Mouse (Mus musculus): ENCODE data around the gene Hikeshi. TPM values are rescaled to one million over a fixed set of nuclear protein-coding genes. Genes with fewer than 3 reads are reported as not detected.

The Hikeshi gene
- polyA plus RNA-seq, 1 experiment from 2014 or later, result 138 TPM

DNA sequence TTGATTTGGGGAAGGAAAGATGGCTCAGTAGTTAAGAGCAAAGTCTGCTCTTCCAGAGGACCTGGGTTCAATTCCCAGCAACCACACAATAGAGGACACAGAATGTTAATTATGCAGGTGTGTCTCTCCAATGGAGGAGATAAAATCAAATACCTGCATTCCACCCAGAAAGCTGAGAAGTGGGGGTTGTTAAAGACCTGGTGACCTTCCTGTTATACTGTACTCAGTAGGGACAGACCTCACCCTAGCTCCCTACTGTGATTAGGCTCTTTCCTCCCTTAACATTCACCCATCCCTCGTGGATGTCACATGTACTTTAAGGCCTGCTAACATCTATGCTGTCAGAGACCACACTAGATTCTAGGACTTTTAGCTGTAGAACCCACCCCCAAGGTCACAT lies 34.6 kb upstream of the Hikeshi start:
- H3K27me3 ChIP-seq (ENCODE audit: control insufficient read depth, insufficient read depth, low read length), result no peaks in the 10 kb centered on the region

DNA sequence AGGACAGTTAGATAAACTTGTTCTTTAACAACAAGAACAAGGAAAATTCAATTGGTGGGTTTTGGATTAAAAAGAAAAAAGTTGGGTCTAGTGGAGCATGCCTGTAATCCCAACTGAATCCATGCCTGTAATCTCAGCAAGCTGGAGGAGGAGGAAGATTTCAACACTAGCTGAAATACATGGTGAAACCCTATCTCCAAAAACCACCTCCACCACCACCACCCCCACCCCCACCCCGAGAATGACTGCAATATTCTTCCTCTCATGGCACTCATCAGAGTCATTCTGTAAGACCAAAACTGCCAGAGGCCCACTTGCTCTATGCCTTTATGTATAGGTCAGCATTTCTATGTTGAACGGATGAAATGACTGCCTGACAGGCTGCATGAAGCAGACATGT lies 26.2 kb upstream of the Hikeshi start:
- 91% methylated on average over 2 of the region's 2 CpGs for WGBS
- Histone ChIP-seq H3K27me3 (ENCODE audit: control insufficient read depth, insufficient read depth, low read length) (no peaks in the 10 kb centered on the region), H3K4me1 (ENCODE audit: control insufficient read depth, insufficient read depth, low read length) (no peaks in the 10 kb centered on the region), H3K9me3 (ENCODE audit: control insufficient read depth, low read length) (no peaks in the 10 kb centered on the region), H3K4me2 (ENCODE audit: low read depth, low read length) (no peak overlapping the region), H3K36me3 (ENCODE audit: control insufficient read depth, insufficient read depth, low read length) (peaks cover 10% of the 10 kb centered on the region), H3K9ac (replicated peaks; ENCODE audit: low read depth, low read length) (no peak overlapping the region), H3K4me3 (ENCODE audit: low read depth, low read length) (no peak overlapping the region), H3K27ac (ENCODE audit: low read depth, low read length) (no peak overlapping the region)
- ATAC-seq (ENCODE audit: low read depth), result no peak

More for the DNA sequence above, 34.6 kb upstream of the Hikeshi start:
- 90% methylated on average over 1 of the region's 1 CpGs for WGBS
- H3K9ac ChIP-seq (replicated peaks; ENCODE audit: low read depth, low read length), result no peak overlapping the region
- H3K4me2 ChIP-seq (ENCODE audit: low read depth, low read length), result no peak overlapping the region
- H3K4me1 ChIP-seq (ENCODE audit: control insufficient read depth, insufficient read depth, low read length), result peaks cover 8% of the 10 kb centered on the region
- H3K9me3 ChIP-seq (ENCODE audit: control insufficient read depth, low read length), result no peaks in the 10 kb centered on the region
- no peak overlapping the region for H3K4me3 ChIP-seq (ENCODE audit: low read depth, low read length)
- no peak for ATAC-seq (ENCODE audit: low read depth)
- no peak overlapping the region for H3K27ac ChIP-seq (ENCODE audit: low read depth, low read length)
- H3K36me3 ChIP-seq (ENCODE audit: control insufficient read depth, insufficient read depth, low read length), result peaks cover 6% of the 10 kb centered on the region; the same call in 1 of the 2 replicates

DNA sequence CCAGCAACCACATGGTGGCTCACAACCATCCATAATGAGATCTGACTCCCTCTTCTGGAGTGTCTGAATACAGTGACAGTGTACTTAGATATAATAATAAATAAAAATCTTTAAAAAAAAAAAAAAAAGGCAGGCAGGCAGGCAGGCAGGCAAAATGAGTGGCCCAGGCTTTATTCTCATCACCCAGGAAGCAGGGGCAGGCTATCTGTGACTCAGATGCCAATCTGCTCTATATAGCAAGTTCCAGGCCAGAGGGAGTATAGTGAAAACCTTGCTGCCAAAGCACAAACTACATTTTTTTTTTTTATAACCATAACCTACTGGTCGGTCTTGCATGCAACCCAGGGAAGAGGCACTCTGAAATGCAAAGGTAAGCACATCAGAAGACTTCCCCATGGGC lies 25.8 kb upstream of the Hikeshi start:
- Histone ChIP-seq H3K27me3 (ENCODE audit: control insufficient read depth, insufficient read depth, low read length) (no peaks in the 10 kb centered on the region), H3K9me3 (ENCODE audit: control insufficient read depth, low read length) (no peaks in the 10 kb centered on the region), H3K9ac (replicated peaks; ENCODE audit: low read depth, low read length) (no peak overlapping the region), H3K4me1 (ENCODE audit: control insufficient read depth, insufficient read depth, low read length) (no peaks in the 10 kb centered on the region), H3K4me2 (ENCODE audit: low read depth, low read length) (no peak overlapping the region), H3K4me3 (ENCODE audit: low read depth, low read length) (no peak overlapping the region), H3K36me3 (ENCODE audit: control insufficient read depth, insufficient read depth, low read length) (peaks cover 10% of the 10 kb centered on the region), H3K27ac (ENCODE audit: low read depth, low read length) (no peak overlapping the region)
- ATAC-seq (ENCODE audit: low read depth), result no peak
- 88% methylated on average over 1 of the region's 1 CpGs for WGBS

DNA sequence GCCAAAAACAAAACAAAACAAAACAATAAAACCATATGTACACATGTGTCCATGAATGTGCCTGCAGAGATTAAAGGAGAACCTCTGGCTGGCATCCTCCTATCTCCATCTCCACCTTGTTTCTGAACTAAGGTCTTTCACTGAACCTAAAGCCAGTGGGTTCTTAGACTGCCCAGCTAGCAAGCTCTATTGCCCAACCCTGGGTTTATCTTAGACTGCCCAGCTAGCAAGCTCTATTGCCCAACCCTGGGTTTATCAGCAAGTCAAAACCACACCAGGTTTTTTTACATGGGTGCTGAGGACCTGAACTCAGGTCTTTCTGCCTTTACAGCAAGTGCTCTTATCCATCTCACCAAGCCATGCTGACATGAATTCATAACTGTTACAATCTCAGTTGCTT lies 22.1 kb upstream of the Hikeshi start:
- Histone ChIP-seq H3K9me3 (ENCODE audit: control insufficient read depth, low read length) (no peaks in the 10 kb centered on the region), H3K27ac (ENCODE audit: low read depth, low read length) (no peak overlapping the region), H3K4me2 (ENCODE audit: low read depth, low read length) (no peak overlapping the region), H3K36me3 (ENCODE audit: control insufficient read depth, insufficient read depth, low read length) (no peaks in the 10 kb centered on the region; the same call in 1 of the 2 replicates), H3K27me3 (ENCODE audit: control insufficient read depth, insufficient read depth, low read length) (no peaks in the 10 kb centered on the region), H3K4me1 (ENCODE audit: control insufficient read depth, insufficient read depth, low read length) (no peaks in the 10 kb centered on the region), H3K9ac (replicated peaks; ENCODE audit: low read depth, low read length) (no peak overlapping the region), H3K4me3 (ENCODE audit: low read depth, low read length) (no peak overlapping the region)
- no peak for ATAC-seq (ENCODE audit: low read depth)

DNA sequence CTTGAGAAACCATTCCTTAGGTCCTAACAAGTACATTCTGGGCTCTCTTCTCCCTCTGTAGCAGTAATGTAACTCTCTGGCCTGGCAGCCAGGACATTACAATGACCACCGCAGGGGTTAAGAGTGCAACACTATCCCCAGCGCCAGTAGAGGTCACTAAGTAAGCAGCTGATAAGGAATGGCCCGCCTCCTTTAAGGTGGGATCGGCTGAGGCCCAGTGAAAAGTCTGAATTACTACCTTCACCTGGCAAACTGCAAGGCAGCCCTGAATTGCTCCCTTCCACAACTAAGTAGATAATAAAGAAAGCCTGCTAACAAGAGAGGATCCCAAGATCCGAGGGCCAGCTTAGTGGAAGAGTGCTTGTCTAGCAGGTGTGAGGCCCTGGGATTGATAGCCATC lies 16.3 kb upstream of the Hikeshi start:
- no peak for ATAC-seq (ENCODE audit: low read depth)
- Histone ChIP-seq H3K9ac (replicated peaks; ENCODE audit: low read depth, low read length) (no peak overlapping the region), H3K4me1 (ENCODE audit: control insufficient read depth, insufficient read depth, low read length) (no peaks in the 10 kb centered on the region), H3K36me3 (ENCODE audit: control insufficient read depth, insufficient read depth, low read length) (peaks cover 16% of the 10 kb centered on the region), H3K4me2 (ENCODE audit: low read depth, low read length) (no peak overlapping the region), H3K27me3 (ENCODE audit: control insufficient read depth, insufficient read depth, low read length) (no peaks in the 10 kb centered on the region), H3K4me3 (ENCODE audit: low read depth, low read length) (no peak overlapping the region), H3K9me3 (ENCODE audit: control insufficient read depth, low read length) (no peaks in the 10 kb centered on the region), H3K27ac (ENCODE audit: low read depth, low read length) (no peak overlapping the region)
- WGBS, result 44% methylated on average over 5 of the region's 5 CpGs

DNA sequence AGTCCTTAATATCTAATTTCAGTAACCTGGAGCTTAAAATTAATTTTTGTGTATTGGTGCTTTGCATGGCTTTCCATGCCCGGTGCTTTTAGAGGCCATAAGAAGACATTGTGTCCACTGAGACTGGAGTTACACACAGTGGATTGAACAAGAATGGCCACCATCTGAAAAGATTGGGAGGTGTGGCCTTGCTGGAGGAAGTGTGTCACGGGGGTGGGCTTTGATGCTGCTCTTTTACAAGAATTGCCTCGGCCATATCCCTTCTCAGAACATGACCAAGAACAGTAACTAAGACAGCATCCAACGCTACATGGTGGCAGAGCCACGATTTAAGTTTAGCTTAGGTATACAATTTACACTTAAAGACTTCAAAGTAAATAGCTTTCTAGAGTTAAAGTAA lies 13.3 kb upstream of the Hikeshi start:
- H3K4me1 ChIP-seq (ENCODE audit: control insufficient read depth, insufficient read depth, low read length), result no peaks in the 10 kb centered on the region
- peaks cover 16% of the 10 kb centered on the region for H3K36me3 ChIP-seq (ENCODE audit: control insufficient read depth, insufficient read depth, low read length)
- WGBS, result 92% methylated on average over 5 of the region's 5 CpGs
- H3K27ac ChIP-seq (ENCODE audit: low read depth, low read length), result no peak overlapping the region
- no peaks in the 10 kb centered on the region for H3K9me3 ChIP-seq (ENCODE audit: control insufficient read depth, low read length)
- no peak overlapping the region for H3K4me2 ChIP-seq (ENCODE audit: low read depth, low read length)
- no peak overlapping the region for H3K9ac ChIP-seq (replicated peaks; ENCODE audit: low read depth, low read length)
- ATAC-seq (ENCODE audit: low read depth), result no peak
- no peak overlapping the region for H3K4me3 ChIP-seq (ENCODE audit: low read depth, low read length)
- H3K27me3 ChIP-seq (ENCODE audit: control insufficient read depth, insufficient read depth, low read length), result no peaks in the 10 kb centered on the region

DNA sequence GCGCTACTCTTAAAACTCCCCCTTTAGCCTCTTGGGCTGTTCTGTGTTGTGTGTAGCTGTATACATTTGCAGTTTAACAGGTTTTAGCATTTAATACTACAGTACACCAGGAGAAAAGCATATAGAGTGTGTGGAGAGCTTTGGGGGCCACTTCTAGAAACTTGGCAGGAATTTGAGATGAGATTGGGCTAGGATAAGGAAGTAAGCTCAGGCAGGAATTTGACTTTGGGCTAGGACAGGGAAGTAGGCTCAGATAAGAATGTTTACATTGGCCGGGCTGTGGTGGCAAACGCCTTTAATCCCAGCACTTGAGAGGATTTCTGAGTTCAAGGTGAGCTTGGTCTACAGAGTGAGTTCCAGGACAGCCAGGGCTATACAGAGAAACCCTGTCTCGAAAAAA lies 8.4 kb upstream of the Hikeshi start:
- Histone ChIP-seq H3K9ac (replicated peaks; ENCODE audit: low read depth, low read length) (no peak overlapping the region), H3K4me1 (ENCODE audit: control insufficient read depth, insufficient read depth, low read length) (no peaks in the 10 kb centered on the region), H3K27me3 (ENCODE audit: control insufficient read depth, insufficient read depth, low read length) (no peaks in the 10 kb centered on the region), H3K4me3 (ENCODE audit: low read depth, low read length) (no peak overlapping the region), H3K36me3 (ENCODE audit: control insufficient read depth, insufficient read depth, low read length) (peaks cover 5% of the 10 kb centered on the region), H3K9me3 (ENCODE audit: control insufficient read depth, low read length) (no peaks in the 10 kb centered on the region), H3K27ac (ENCODE audit: low read depth, low read length) (no peak overlapping the region), H3K4me2 (ENCODE audit: low read depth, low read length) (no peak overlapping the region)
- WGBS, result 86% methylated on average over 4 of the region's 4 CpGs
- no peak for ATAC-seq (ENCODE audit: low read depth)

GRCm38 (mm10) chr7:89948026-89948425 lies 7.0 kb upstream of the Hikeshi start:
- no peaks in the 10 kb centered on the region for H3K4me1 ChIP-seq (ENCODE audit: control insufficient read depth, insufficient read depth, low read length)
- no peaks in the 10 kb centered on the region for H3K36me3 ChIP-seq (ENCODE audit: control insufficient read depth, insufficient read depth, low read length)
- H3K4me2 ChIP-seq (ENCODE audit: low read depth, low read length), result no peak overlapping the region
- H3K4me3 ChIP-seq (ENCODE audit: low read depth, low read length), result no peak overlapping the region
- no peak overlapping the region for H3K27ac ChIP-seq (ENCODE audit: low read depth, low read length)
- WGBS, result 87% methylated on average over 7 of the region's 7 CpGs
- H3K9ac ChIP-seq (replicated peaks; ENCODE audit: low read depth, low read length), result no peak overlapping the region
- no peaks in the 10 kb centered on the region for H3K27me3 ChIP-seq (ENCODE audit: control insufficient read depth, insufficient read depth, low read length)
- ATAC-seq (ENCODE audit: low read depth), result no peak
- H3K9me3 ChIP-seq (ENCODE audit: control insufficient read depth, low read length), result no peaks in the 10 kb centered on the region

DNA sequence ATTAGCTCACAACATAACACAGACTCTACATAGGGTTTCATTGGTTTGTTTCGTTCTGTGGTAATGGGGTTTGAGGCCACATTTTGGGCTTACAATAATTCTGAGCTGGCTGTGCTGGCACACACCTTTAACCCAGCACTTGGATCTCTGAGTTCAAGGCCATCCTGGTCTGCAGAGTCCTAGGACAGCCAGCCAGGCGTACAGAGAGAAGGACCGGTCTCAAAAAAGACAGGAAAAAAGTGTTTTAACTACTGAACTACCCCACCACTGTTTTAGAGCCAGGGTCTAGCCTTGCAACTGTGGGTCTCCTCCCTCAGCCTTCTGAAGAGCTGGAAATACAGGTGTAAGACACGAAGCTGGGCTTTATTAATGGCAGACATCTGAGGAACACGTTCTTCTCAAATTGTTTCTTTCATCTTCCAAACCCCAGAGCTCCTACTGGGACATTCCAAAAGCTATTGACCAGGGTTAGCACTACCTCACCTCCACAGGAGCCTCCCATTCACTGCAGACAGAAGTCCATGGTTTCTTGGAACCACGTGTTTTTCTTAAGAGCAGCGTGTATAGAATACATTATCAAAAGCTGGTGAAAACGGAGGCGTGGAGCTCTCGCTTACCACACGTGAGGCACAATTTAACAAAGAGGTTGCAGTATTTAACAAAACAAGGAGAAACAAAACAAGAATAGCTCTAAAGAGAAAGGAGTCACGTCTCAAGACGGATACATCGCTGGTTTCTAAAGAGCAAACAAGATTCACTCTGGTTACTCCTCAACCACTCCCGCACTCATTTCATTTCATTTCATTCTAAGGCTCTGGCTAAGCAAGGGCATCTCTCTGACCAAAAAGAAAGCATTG lies 1.3 kb downstream of the Hikeshi start:
- whole genome bisulfite sequencing, result 44% methylated on average over 15 of the region's 15 CpGs
- Histone ChIP-seq H3K4me3 (ENCODE audit: low read depth, low read length) (peak overlapping the region; percentile 68), H3K9me3 (ENCODE audit: control insufficient read depth, low read length) (no peaks in the 10 kb centered on the region), H3K9ac (replicated peaks; ENCODE audit: low read depth, low read length) (peak overlapping the region; percentile 55), H3K4me2 (ENCODE audit: low read depth, low read length) (peak overlapping the region; percentile 56), H3K27me3 (ENCODE audit: control insufficient read depth, insufficient read depth, low read length) (no peaks in the 10 kb centered on the region), H3K27ac (ENCODE audit: low read depth, low read length) (no peak overlapping the region), H3K36me3 (ENCODE audit: control insufficient read depth, insufficient read depth, low read length) (no peaks in the 10 kb centered on the region), H3K4me1 (ENCODE audit: control insufficient read depth, insufficient read depth, low read length) (peaks cover 6% of the 10 kb centered on the region)
- no peak for ATAC-seq (ENCODE audit: low read depth)

All from neural tube, embryonic 14.5 days (tissue).